Mouse (Mus musculus): ENCODE measurements at regions not wholly inside any gene's neighbourhood (a gene's known extent, or its start where the extent isn't known, plus 50 kb on each side); places are given as distances from the start of the nearest gene placed in this dataset.

GRCm38 (mm10) chr7:95991250-95992032 lies 179.6 kb upstream of the Tenm4 start:
- DNase-seq (ENCODE audit: low spot score) (peak; percentile 64), ATAC-seq (ENCODE audit: low read depth) (peak; percentile 88)
- no peaks in the 10 kb centered on the region for H3K9me3 ChIP-seq (ENCODE audit: control insufficient read depth, low read length)
- H3K4me3 ChIP-seq (ENCODE audit: low read depth, low read length), result no peak overlapping the region
- H3K36me3 ChIP-seq (ENCODE audit: control insufficient read depth, insufficient read depth, low read length), result no peaks in the 10 kb centered on the region
- H3K9ac ChIP-seq (ENCODE audit: low read depth, low read length), result no peak overlapping the region
- no peaks in the 10 kb centered on the region for H3K4me1 ChIP-seq (ENCODE audit: control insufficient read depth, insufficient read depth, low read length)
- H3K27me3 ChIP-seq (replicated peaks; ENCODE audit: control insufficient read depth, insufficient read depth, low read length), result no peaks in the 10 kb centered on the region
- H3K27ac ChIP-seq (replicated peaks; ENCODE audit: low read depth, low read length), result no peak overlapping the region
- 66% methylated on average over 10 of the region's 10 CpGs for WGBS
- H3K4me2 ChIP-seq (ENCODE audit: low read depth, low read length), result no peak overlapping the region

- 87% methylated on average over 3 of the region's 3 CpGs for WGBS
These were observed 179.0 kb upstream of the Tenm4 start for GRCm38 (mm10) chr7:95992033-95992516.

GRCm38 (mm10) chr7:95992521-95992920 lies 178.5 kb upstream of the Tenm4 start:
- Histone ChIP-seq H3K4me2 (ENCODE audit: low read depth, low read length) (no peak overlapping the region), H3K27ac (replicated peaks; ENCODE audit: low read depth, low read length) (no peak overlapping the region), H3K36me3 (ENCODE audit: control insufficient read depth, insufficient read depth, low read length) (no peaks in the 10 kb centered on the region), H3K4me1 (ENCODE audit: control insufficient read depth, insufficient read depth, low read length) (no peaks in the 10 kb centered on the region), H3K27me3 (replicated peaks; ENCODE audit: control insufficient read depth, insufficient read depth, low read length) (no peaks in the 10 kb centered on the region), H3K9me3 (ENCODE audit: control insufficient read depth, low read length) (no peaks in the 10 kb centered on the region), H3K9ac (ENCODE audit: low read depth, low read length) (no peak overlapping the region), H3K4me3 (ENCODE audit: low read depth, low read length) (no peak overlapping the region)
- WGBS, result 85% methylated on average over 3 of the region's 3 CpGs
- DNase-seq (ENCODE audit: low spot score), result no peak
- no peak for ATAC-seq (ENCODE audit: low read depth)

More at GRCm38 (mm10) chr7:95992033-95992516, 179.0 kb upstream of the Tenm4 start:
- DNase-seq (ENCODE audit: low spot score) (no peak), ATAC-seq (ENCODE audit: low read depth) (no peak)
- H3K27me3 ChIP-seq (replicated peaks; ENCODE audit: control insufficient read depth, insufficient read depth, low read length), result no peaks in the 10 kb centered on the region
- H3K27ac ChIP-seq (replicated peaks; ENCODE audit: low read depth, low read length), result no peak overlapping the region
- H3K4me3 ChIP-seq (ENCODE audit: low read depth, low read length), result no peak overlapping the region
- no peaks in the 10 kb centered on the region for H3K36me3 ChIP-seq (ENCODE audit: control insufficient read depth, insufficient read depth, low read length)
- H3K4me1 ChIP-seq (ENCODE audit: control insufficient read depth, insufficient read depth, low read length), result no peaks in the 10 kb centered on the region
- H3K4me2 ChIP-seq (ENCODE audit: low read depth, low read length), result no peak overlapping the region
- no peak overlapping the region for H3K9ac ChIP-seq (ENCODE audit: low read depth, low read length)
- H3K9me3 ChIP-seq (ENCODE audit: control insufficient read depth, low read length), result no peaks in the 10 kb centered on the region

DNA sequence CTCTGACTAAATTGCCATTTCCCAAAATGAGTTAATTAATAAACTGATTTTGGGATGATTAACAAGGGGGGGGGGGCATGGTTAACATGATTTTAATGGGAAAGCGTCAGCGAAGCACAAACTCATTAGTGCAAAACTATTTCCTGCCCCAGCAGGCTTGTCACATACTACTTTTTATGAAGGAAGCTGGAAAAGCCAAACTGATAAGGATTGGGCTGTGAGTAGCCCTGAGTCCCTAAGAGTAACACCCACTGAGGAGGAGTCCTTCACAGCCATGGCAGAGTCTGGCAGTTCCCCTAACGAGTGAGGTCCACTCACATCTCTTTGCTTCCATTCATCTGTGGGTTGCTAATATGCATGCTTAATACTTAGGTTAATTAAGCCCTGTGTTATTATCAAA lies 173.9 kb upstream of the Tenm4 start:
- Histone ChIP-seq H3K9me3 (ENCODE audit: control insufficient read depth, low read length) (no peaks in the 10 kb centered on the region), H3K27ac (replicated peaks; ENCODE audit: low read depth, low read length) (no peak overlapping the region), H3K4me2 (ENCODE audit: low read depth, low read length) (no peak overlapping the region), H3K4me1 (ENCODE audit: control insufficient read depth, insufficient read depth, low read length) (no peaks in the 10 kb centered on the region), H3K9ac (ENCODE audit: low read depth, low read length) (no peak overlapping the region), H3K27me3 (replicated peaks; ENCODE audit: control insufficient read depth, insufficient read depth, low read length) (no peaks in the 10 kb centered on the region), H3K4me3 (ENCODE audit: low read depth, low read length) (no peak overlapping the region), H3K36me3 (ENCODE audit: control insufficient read depth, insufficient read depth, low read length) (no peaks in the 10 kb centered on the region)
- 83% methylated on average over 3 of the region's 3 CpGs for WGBS
- ATAC-seq (ENCODE audit: low read depth) (no peak), DNase-seq (ENCODE audit: low spot score) (no peak)

DNA sequence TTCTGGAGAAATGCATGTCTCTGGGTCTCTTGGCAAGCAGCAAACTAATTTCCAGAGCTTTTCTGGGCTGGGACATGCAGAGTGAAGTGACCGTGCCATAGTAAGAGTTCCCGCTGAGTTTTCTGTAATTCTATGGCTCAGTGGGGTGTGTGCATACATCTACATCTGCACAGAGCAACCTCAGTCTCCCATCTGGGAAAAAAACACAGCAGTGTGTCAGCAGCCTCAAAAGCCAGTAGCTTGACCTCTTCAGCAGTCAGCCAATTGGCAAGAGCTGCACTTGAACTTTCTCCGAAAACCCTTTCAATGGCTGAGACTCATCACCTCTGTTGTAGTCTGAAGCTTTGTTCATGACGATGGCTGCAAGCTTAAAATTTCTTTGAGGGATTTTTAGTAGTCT lies 171.9 kb upstream of the Tenm4 start:
- ATAC-seq (ENCODE audit: low read depth), result no peak
- no peaks in the 10 kb centered on the region for H3K4me1 ChIP-seq (ENCODE audit: control insufficient read depth, insufficient read depth, low read length)
- 55% methylated on average over 4 of the region's 4 CpGs for WGBS

DNA sequence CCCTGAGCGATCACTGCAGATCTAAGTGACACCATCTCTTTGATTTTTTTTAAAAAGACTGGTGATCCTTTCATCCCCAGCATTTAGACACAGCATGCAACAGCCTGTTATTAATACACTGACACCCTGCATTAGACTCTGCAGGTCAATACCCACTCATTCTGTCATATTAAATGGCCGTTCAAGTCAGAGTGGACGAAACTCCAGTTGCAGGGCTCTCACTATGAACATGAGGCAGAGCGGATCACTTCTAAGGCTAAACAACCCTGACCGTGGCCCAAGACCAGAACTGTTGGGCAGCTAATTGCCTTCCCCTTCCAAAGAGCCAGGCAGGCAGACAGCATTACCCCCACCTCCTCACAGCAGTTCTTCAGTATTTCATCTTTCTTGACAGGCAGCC lies 168.6 kb upstream of the Tenm4 start:
- Histone ChIP-seq H3K4me1 (ENCODE audit: control insufficient read depth, insufficient read depth, low read length) (no peaks in the 10 kb centered on the region), H3K36me3 (ENCODE audit: control insufficient read depth, insufficient read depth, low read length) (no peaks in the 10 kb centered on the region), H3K9ac (ENCODE audit: low read depth, low read length) (no peak overlapping the region), H3K9me3 (ENCODE audit: control insufficient read depth, low read length) (no peaks in the 10 kb centered on the region), H3K4me3 (ENCODE audit: low read depth, low read length) (no peak overlapping the region), H3K27me3 (replicated peaks; ENCODE audit: control insufficient read depth, insufficient read depth, low read length) (no peaks in the 10 kb centered on the region), H3K4me2 (ENCODE audit: low read depth, low read length) (no peak overlapping the region), H3K27ac (replicated peaks; ENCODE audit: low read depth, low read length) (no peak overlapping the region)
- WGBS, result 80% methylated on average over 5 of the region's 5 CpGs
- DNase-seq (ENCODE audit: low spot score) (peak; percentile 2), ATAC-seq (ENCODE audit: low read depth) (no peak)

More for the DNA sequence above, 171.9 kb upstream of the Tenm4 start:
- H3K27ac ChIP-seq (replicated peaks; ENCODE audit: low read depth, low read length), result no peak overlapping the region
- no peak for DNase-seq (ENCODE audit: low spot score)
- no peak overlapping the region for H3K9ac ChIP-seq (ENCODE audit: low read depth, low read length)
- H3K9me3 ChIP-seq (ENCODE audit: control insufficient read depth, low read length), result no peaks in the 10 kb centered on the region
- no peak overlapping the region for H3K4me3 ChIP-seq (ENCODE audit: low read depth, low read length)
- no peak overlapping the region for H3K4me2 ChIP-seq (ENCODE audit: low read depth, low read length)
- H3K27me3 ChIP-seq (replicated peaks; ENCODE audit: control insufficient read depth, insufficient read depth, low read length), result no peaks in the 10 kb centered on the region
- H3K36me3 ChIP-seq (ENCODE audit: control insufficient read depth, insufficient read depth, low read length), result no peaks in the 10 kb centered on the region

GRCm38 (mm10) chr7:96006299-96006698 lies 164.7 kb upstream of the Tenm4 start:
- no peak overlapping the region for H3K27ac ChIP-seq (replicated peaks; ENCODE audit: low read depth, low read length)
- WGBS, result 91% methylated on average over 2 of the region's 2 CpGs
- no peaks in the 10 kb centered on the region for H3K36me3 ChIP-seq (ENCODE audit: control insufficient read depth, insufficient read depth, low read length)
- ATAC-seq (ENCODE audit: low read depth) (no peak), DNase-seq (ENCODE audit: low spot score) (no peak)
- H3K4me2 ChIP-seq (ENCODE audit: low read depth, low read length), result no peak overlapping the region
- H3K4me1 ChIP-seq (ENCODE audit: control insufficient read depth, insufficient read depth, low read length), result no peaks in the 10 kb centered on the region
- no peak overlapping the region for H3K9ac ChIP-seq (ENCODE audit: low read depth, low read length)
- H3K9me3 ChIP-seq (ENCODE audit: control insufficient read depth, low read length), result no peaks in the 10 kb centered on the region
- H3K27me3 ChIP-seq (replicated peaks; ENCODE audit: control insufficient read depth, insufficient read depth, low read length), result no peaks in the 10 kb centered on the region
- H3K4me3 ChIP-seq (ENCODE audit: low read depth, low read length), result no peak overlapping the region

DNA sequence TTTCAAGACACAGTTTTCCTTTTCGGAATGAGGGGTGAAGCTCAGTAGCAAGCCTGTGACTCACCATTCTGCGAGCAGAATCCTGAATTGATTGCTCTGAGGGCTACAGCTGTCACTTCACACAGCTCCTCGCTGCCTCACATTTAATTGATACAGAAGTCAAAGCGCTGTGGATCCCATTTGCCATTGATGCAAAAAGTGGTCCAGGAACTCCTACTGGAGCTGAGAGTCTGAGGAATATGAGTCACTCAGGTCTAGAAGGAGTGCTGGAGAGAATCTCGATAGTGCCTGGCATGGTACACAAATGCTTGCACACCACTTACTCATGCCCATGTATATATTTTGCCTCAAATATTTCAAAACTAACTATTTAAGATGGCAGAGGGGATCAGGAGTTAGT lies 158.0 kb upstream of the Tenm4 start:
- 83% methylated on average over 5 of the region's 5 CpGs for WGBS
- no peak for DNase-seq (ENCODE audit: low spot score)
- H3K27ac ChIP-seq (replicated peaks; ENCODE audit: low read depth, low read length), result no peak overlapping the region

More for the DNA sequence above, 158.0 kb upstream of the Tenm4 start:
- Histone ChIP-seq H3K27me3 (replicated peaks; ENCODE audit: control insufficient read depth, insufficient read depth, low read length) (no peaks in the 10 kb centered on the region), H3K4me1 (ENCODE audit: control insufficient read depth, insufficient read depth, low read length) (no peaks in the 10 kb centered on the region), H3K4me3 (ENCODE audit: low read depth, low read length) (no peak overlapping the region), H3K9me3 (ENCODE audit: control insufficient read depth, low read length) (no peaks in the 10 kb centered on the region), H3K4me2 (ENCODE audit: low read depth, low read length) (no peak overlapping the region), H3K36me3 (ENCODE audit: control insufficient read depth, insufficient read depth, low read length) (no peaks in the 10 kb centered on the region), H3K9ac (ENCODE audit: low read depth, low read length) (no peak overlapping the region)
- no peak for ATAC-seq (ENCODE audit: low read depth)
